Mouse (Mus musculus): ENCODE data around the gene Atg4b.

DNA sequence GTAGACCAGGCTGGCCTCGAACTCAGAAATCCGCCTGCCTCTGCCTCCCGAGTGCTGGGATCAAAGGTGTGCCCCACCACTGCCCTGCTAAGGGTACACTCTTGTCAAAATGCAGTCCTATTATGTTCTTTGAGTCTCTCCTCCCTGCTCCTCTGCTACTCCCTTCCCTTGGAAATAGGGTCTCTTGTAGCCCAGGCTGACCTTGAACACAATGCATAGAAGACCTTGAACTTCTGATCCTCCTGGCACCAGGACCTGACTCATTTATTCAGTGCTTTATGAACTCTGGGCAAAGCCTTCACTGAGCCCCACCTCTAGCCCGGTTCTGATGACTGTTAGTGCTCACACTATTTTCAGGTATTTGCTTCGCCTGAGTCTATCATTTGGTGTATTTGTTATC, 13.6 kb upstream of the Atg4b start:
- TF ChIP-seq HCFC1 (IDR thresholded peaks at IDR 0.05; ENCODE audit: borderline replicate concordance, insufficient read depth, low read length) (no peak), ZNF384 (IDR thresholded peaks at IDR 0.05; ENCODE audit: low read depth, low read length) (no peak), MAFK (IDR thresholded peaks at IDR 0.05; ENCODE audit: insufficient read depth, low read depth, low read length) (no peak)
